Mouse (Mus musculus) heart, postnatal 14 days (tissue): ENCODE data around the gene Myh15. TPM values are rescaled to one million over a fixed set of nuclear protein-coding genes. Genes with fewer than 3 reads are reported as not detected.
"Not testable (repeated sequence)": the region's sequence is repeated elsewhere in the genome, so short reads cannot be mapped to it uniquely, and the experiment has no call there.

Experiments
- DNase-seq, 2 experiments: peaks; one replicate each; pipeline ENCODE4 v3.0.0; 2021 to 2022
- intact Hi-C: fragments of 180-260 bp; cut with DNase I; formaldehyde crosslinking; loops from one replicate; pipeline ENCODE4 v1.15.1; 2025
- total RNA-seq, 2 experiments: library from RNA; stranded (reverse); gene quantifications; 2 replicates each; pipeline ENCODE4 v1.2.3; 2021

The Myh15 gene
- total RNA-seq, 2 experiments from 2014 or later: not detected

- intact Hi-C loops, DNase-seq: not testable (repeated sequence)
Observed at GRCm38 (mm10) chr16:49243517-49243916, 186.2 kb downstream of the Myh15 start.

Other genes starting within 250 kb of the Myh15 start
- not detected for gene Retnlb, start 240.6 kb upstream of the Myh15 start, total RNA-seq
- 1 to 10 TPM; 3.7 to 6.8 TPM for gene Retnla, start 214.9 kb upstream of the Myh15 start, total RNA-seq
- gene Retnlg, start 184.9 kb upstream of the Myh15 start, total RNA-seq: 1 to 10 TPM; 1.1 to 1.2 TPM
- gene Dzip3, start 63.3 kb upstream of the Myh15 start, total RNA-seq: 1 to 10 TPM; 8.2 to 8.3 TPM
- gene Cip2a, start 63.3 kb upstream of the Myh15 start, total RNA-seq: 1 to 10 TPM; 2.0 to 4.2 TPM